Mouse (Mus musculus) regulatory T cell (primary cell): ENCODE measurements around the gene Rnf212b.

ENCODE experiments used
- in situ Hi-C: fragments of 300-600 bp; cut with MboI, MseI; formaldehyde crosslinking; loops from one replicate; pipeline ENCODE4 v1.15.1; 2025; ENCODE audit warnings: high pct_unique_total_duplicates

Gene Rnf212b

GRCm38 (mm10) chr14:54870861-54871260 lies 56.9 kb downstream of the Rnf212b start, which contains the start of gene Homez:
Homez (minus strand) TSS chr14:54870961.
- in situ Hi-C loops, result no loop called here

GRCm38 (mm10) chr14:54874165-54874564 lies 60.2 kb downstream of the Rnf212b start:
- in situ Hi-C loops, result no loop called here

GRCm38 (mm10) chr14:54875844-54876538 lies 62.0 kb downstream of the Rnf212b start:
- in situ Hi-C loops, result loop anchor here (25.0 kb wide), 1 partner anchor 711 kb away; the partner anchor contains the start of genes Emc9, Fitm1, Psme1 and Psme2

- in situ Hi-C loops, result loop anchor here (25.0 kb wide), 1 partner anchor 711 kb away; the partner anchor contains the start of genes Emc9, Fitm1, Psme1 and Psme2
Observed at GRCm38 (mm10) chr14:54876539-54877047, 62.7 kb downstream of the Rnf212b start.

GRCm38 (mm10) chr14:54877048-54877715 lies 63.2 kb downstream of the Rnf212b start, which contains the start of gene Ppp1r3e:
Ppp1r3e (minus strand) TSS chr14:54877550.
- in situ Hi-C loops, result loop anchor here (25.0 kb wide), 1 partner anchor 710 kb away; the partner anchor contains the start of genes Emc9, Fitm1, Psme1 and Psme2

- in situ Hi-C loops, result loop anchor here (25.0 kb wide), 1 partner anchor 704 kb away; the partner anchor contains the start of genes Emc9, Fitm1, Psme1 and Psme2
Observed at GRCm38 (mm10) chr14:54883154-54884021, 69.4 kb downstream of the Rnf212b start, which contains the start of the genes Bcl2l2 and Gm20521. Bcl2l2 (plus strand) TSS chr14:54883377. Gm20521 (plus strand) TSS chr14:54883441.

GRCm38 (mm10) chr14:54884022-54884712 lies 70.2 kb downstream of the Rnf212b start:
- in situ Hi-C loops, result loop anchor here (25.0 kb wide), 1 partner anchor 703 kb away; the partner anchor contains the start of genes Emc9, Fitm1, Psme1 and Psme2

GRCm38 (mm10) chr14:54885309-54885708 lies 71.4 kb downstream of the Rnf212b start:
- in situ Hi-C loops, result loop anchor here (25.0 kb wide), 1 partner anchor 702 kb away; the partner anchor contains the start of genes Emc9, Fitm1, Psme1 and Psme2

GRCm38 (mm10) chr14:54892200-54892599 lies 78.3 kb downstream of the Rnf212b start, which contains the start of gene Pabpn1:
Pabpn1 (plus strand) TSS chr14:54892500.
- in situ Hi-C loops, result loop anchor here (25.0 kb wide), 1 partner anchor 695 kb away; the partner anchor contains the start of genes Emc9, Fitm1, Psme1 and Psme2

GRCm38 (mm10) chr14:54893651-54894181 lies 79.8 kb downstream of the Rnf212b start:
- in situ Hi-C loops, result loop anchor here (25.0 kb wide), 1 partner anchor 694 kb away; the partner anchor contains the start of genes Emc9, Fitm1, Psme1 and Psme2

GRCm38 (mm10) chr14:54894296-54895151 lies 80.6 kb downstream of the Rnf212b start:
- in situ Hi-C loops, result loop anchor here (25.0 kb wide), 1 partner anchor 693 kb away; the partner anchor contains the start of genes Emc9, Fitm1, Psme1 and Psme2

GRCm38 (mm10) chr14:54897445-54897844 lies 83.5 kb downstream of the Rnf212b start:
- in situ Hi-C loops, result loop anchor here (25.0 kb wide), 1 partner anchor 690 kb away; the partner anchor contains the start of genes Emc9, Fitm1, Psme1 and Psme2

- in situ Hi-C loops, result no loop called here
Observed at GRCm38 (mm10) chr14:54900383-54900782, 86.4 kb downstream of the Rnf212b start.

- in situ Hi-C loops, result no loop called here
Observed at GRCm38 (mm10) chr14:54903641-54904040, 89.7 kb downstream of the Rnf212b start.
